Mouse (Mus musculus) forebrain, embryonic 11.5 days (tissue): Measurements from ENCODE around the gene Gm2030. TPM values are rescaled to one million over a fixed set of nuclear protein-coding genes. Genes with fewer than 3 reads are reported as not detected.
"Not testable (repeated sequence)": the region's sequence is repeated elsewhere in the genome, so short reads cannot be mapped to it uniquely, and the experiment has no call there.

ENCODE experiments used
- ATAC-seq: fragments of 200-750 bp; cut with Nextera tagmentation; replicated peaks from 2 replicates; pipeline ENCODE4 v1.8.0; 2017; ENCODE audit warnings: moderate TSS enrichment; ENCODE audit not compliant: low FRiP score
- DNase-seq: peaks from one replicate; pipeline ENCODE4 v3.0.0-alpha.2; 2017; ENCODE audit warnings: low spot score
- H3K27ac ChIP-seq: fragments of 300-500 bp; sonication (generic); 2 replicates; pipeline ENCODE4 v1.5.1; 2014; ENCODE audit warnings: low read depth, low read length
- H3K27me3 ChIP-seq: fragments of 300-500 bp; sonication (generic); 2 replicates; pipeline ENCODE4 v1.6.1; 2014; ENCODE audit warnings: mild to moderate bottlenecking, low read length, mixed read lengths; ENCODE audit not compliant: control insufficient read depth, insufficient read depth
- H3K36me3 ChIP-seq: fragments of 300-500 bp; sonication (generic); 2 replicates; pipeline ENCODE4 v1.6.1; 2014; ENCODE audit warnings: mild to moderate bottlenecking, low read length, moderate library complexity, mixed read lengths; ENCODE audit not compliant: control insufficient read depth, insufficient read depth
- H3K4me1 ChIP-seq: fragments of 300-500 bp; sonication (generic); replicated peaks from 2 replicates; pipeline ENCODE4 v1.6.1; 2014; ENCODE audit warnings: low read length, mixed read lengths; ENCODE audit not compliant: control insufficient read depth, insufficient read depth
- H3K4me2 ChIP-seq: fragments of 300-500 bp; sonication (generic); 2 replicates; pipeline ENCODE4 v1.6.1; 2014; ENCODE audit warnings: low read depth, mild to moderate bottlenecking, low read length, moderate library complexity, mixed read lengths; ENCODE audit not compliant: severe bottlenecking
- H3K4me3 ChIP-seq: fragments of 300-500 bp; sonication (generic); 2 replicates; pipeline ENCODE4 v1.5.1; 2014; ENCODE audit warnings: low read depth, low read length
- H3K9ac ChIP-seq: fragments of 300-500 bp; sonication (generic); 2 replicates; pipeline ENCODE4 v1.6.1; 2014; ENCODE audit warnings: low read length
- H3K9me3 ChIP-seq: fragments of 300-500 bp; sonication (generic); 2 replicates; pipeline ENCODE4 v1.6.1; 2016; ENCODE audit warnings: low read length, mixed read lengths; ENCODE audit not compliant: control insufficient read depth
- WGBS: fragments of 180-500 bp; shearing (Covaris S2); extraction: QIAGEN DNeasy Blood & Tissue Kit; methylation state at CpG from one replicate; pipeline ENCODE4 v1.1.7; 2014; 5-methylcytosine and 5-hydroxymethylcytosine counted together
- polyA plus RNA-seq: library from polyadenylated mRNA; unstranded; fragments of >200 nt; fragmentation: Nextera tagmentation; extraction: Ambion mirVana; gene quantifications from 2 replicates; pipeline ENCODE4 v1.2.1, GENCODE M21; 2014

The Gm2030 gene
- not detected in 2 replicates for polyA plus RNA-seq

- H3K4me2 ChIP-seq, H3K27ac ChIP-seq, H3K4me3 ChIP-seq, H3K36me3 ChIP-seq, ATAC-seq, H3K4me1 ChIP-seq, H3K9ac ChIP-seq, H3K9me3 ChIP-seq, DNase-seq, H3K27me3 ChIP-seq: not testable (repeated sequence)
- WGBS, result 75% methylated on average over 3 of the region's 4 CpGs
Measured at GRCm38 (mm10) chrX:26309944-26310343, at the start of gene Gm2030. Gene Gm2030 (minus strand): TSS chrX:26310044.

Other genes starting within 250 kb of the Gm2030 start
- not detected in 2 replicates for gene Gm2012, start 78.7 kb downstream of the Gm2030 start, polyA plus RNA-seq
- not detected in 2 replicates for gene Slx, start 235.5 kb upstream of the Gm2030 start, polyA plus RNA-seq